Mouse (Mus musculus): ENCODE results near the gene Nol6. TPM values are rescaled to one million over a fixed set of nuclear protein-coding genes. Genes with fewer than 3 reads are reported as not detected.
"Not testable (repeated sequence)": the region's sequence is repeated elsewhere in the genome, so short reads cannot be mapped to it uniquely, and the experiment has no call there.

Gene Nol6
- polyA plus RNA-seq, 1 experiment from 2014 or later, result 32.9 TPM

DNA sequence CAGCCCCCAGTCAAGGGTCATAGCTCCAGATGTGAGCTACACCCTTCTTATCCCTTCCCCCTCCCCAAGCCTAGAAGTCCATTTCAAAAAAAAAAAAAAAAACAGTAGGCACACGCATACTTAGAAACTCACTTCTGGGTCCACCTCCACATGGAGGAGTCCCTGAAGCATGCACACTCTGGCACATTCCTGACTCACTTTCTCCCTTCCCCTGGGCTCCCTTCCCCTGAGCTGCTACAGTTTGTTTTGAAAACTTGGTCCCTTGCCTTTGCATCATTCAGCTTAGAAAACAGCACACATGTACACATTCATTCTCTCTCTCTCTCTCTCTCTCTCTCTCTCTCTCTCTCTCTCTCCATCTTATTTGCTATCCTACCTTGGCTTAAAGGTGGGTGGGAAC lies 31.3 kb downstream of the Nol6 start:
- Histone ChIP-seq H3K9ac (ENCODE audit: low read depth, low read length) (no peak overlapping the region), H3K27me3 (ENCODE audit: control insufficient read depth, insufficient read depth, low read length) (peaks cover 4% of the 10 kb centered on the region; the same call in 1 of the 2 replicates), H3K36me3 (ENCODE audit: control insufficient read depth, insufficient read depth, low read length) (no peaks in the 10 kb centered on the region), H3K4me2 (replicated peaks; ENCODE audit: low read depth, low read length) (no peak overlapping the region), H3K4me3 (ENCODE audit: low read length) (no peak overlapping the region), H3K4me1 (ENCODE audit: control insufficient read depth, insufficient read depth, low read length) (peaks cover 14% of the 10 kb centered on the region), H3K9me3 (ENCODE audit: control insufficient read depth, low read length) (no peaks in the 10 kb centered on the region), H3K27ac (ENCODE audit: low read depth, low read length) (no peak overlapping the region)
- ATAC-seq (ENCODE audit: low FRiP score, low TSS enrichment), result no peak
- 61% methylated on average over 1 of the region's 1 CpGs for WGBS

DNA sequence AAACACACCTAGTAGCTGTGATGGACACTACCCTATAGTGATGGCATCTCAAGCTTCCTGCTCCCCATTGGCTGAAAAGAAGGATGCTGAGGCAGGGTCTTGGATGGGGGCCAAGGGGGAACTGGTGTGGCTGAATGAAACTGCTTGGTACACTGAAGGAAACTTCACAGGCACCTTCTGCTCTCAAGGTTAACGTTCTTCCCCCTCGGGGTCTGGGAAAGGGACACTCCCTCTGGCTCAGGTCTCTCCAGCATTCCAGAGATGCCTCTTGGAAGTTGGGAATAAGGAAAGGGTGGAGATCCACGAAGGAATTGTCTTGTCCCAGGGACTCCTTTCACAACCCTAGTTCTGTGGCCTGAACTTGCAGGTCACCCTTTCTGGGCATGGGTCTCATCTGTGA lies 32.9 kb downstream of the Nol6 start:
- H3K9me3 ChIP-seq (ENCODE audit: control insufficient read depth, low read length), result no peaks in the 10 kb centered on the region

DNA sequence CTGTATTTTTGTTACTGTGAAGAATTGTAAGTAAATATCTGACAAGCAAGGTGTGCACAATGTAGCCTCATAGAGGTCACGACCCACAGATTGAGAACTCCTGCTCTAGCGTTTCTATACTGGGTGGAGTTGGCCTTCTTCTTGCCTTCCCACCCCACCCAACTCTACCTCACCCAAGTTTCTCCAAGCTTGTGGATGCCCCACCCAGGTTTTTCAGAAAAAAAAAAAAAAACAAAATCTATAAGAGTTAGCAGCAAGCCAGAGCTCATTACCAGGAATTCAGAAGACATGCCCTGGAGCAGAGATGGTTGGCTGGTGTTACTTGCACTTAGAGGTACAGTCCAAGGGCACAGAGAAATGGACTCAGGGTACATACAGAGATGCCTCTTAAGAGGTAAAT lies 34.5 kb downstream of the Nol6 start:
- no peak overlapping the region for H3K9ac ChIP-seq (ENCODE audit: low read depth, low read length)
- 70% methylated on average over 2 of the region's 2 CpGs for WGBS
- no peaks in the 10 kb centered on the region; the same call in 1 of the 2 replicates for H3K4me1 ChIP-seq (ENCODE audit: control insufficient read depth, insufficient read depth, low read length)
- ATAC-seq (ENCODE audit: low FRiP score, low TSS enrichment), result no peak
- H3K4me3 ChIP-seq (ENCODE audit: low read length), result no peak overlapping the region
- H3K4me2 ChIP-seq (replicated peaks; ENCODE audit: low read depth, low read length), result no peak overlapping the region
- no peaks in the 10 kb centered on the region for H3K9me3 ChIP-seq (ENCODE audit: control insufficient read depth, low read length)
- H3K36me3 ChIP-seq (ENCODE audit: control insufficient read depth, insufficient read depth, low read length), result no peaks in the 10 kb centered on the region
- no peak overlapping the region for H3K27ac ChIP-seq (ENCODE audit: low read depth, low read length)
- H3K27me3 ChIP-seq (ENCODE audit: control insufficient read depth, insufficient read depth, low read length), result no peaks in the 10 kb centered on the region

More for the DNA sequence above, 32.9 kb downstream of the Nol6 start:
- Histone ChIP-seq H3K4me1 (ENCODE audit: control insufficient read depth, insufficient read depth, low read length) (peaks cover 5% of the 10 kb centered on the region; the same call in 1 of the 2 replicates), H3K4me2 (replicated peaks; ENCODE audit: low read depth, low read length) (no peak overlapping the region), H3K36me3 (ENCODE audit: control insufficient read depth, insufficient read depth, low read length) (no peaks in the 10 kb centered on the region), H3K27ac (ENCODE audit: low read depth, low read length) (no peak overlapping the region), H3K27me3 (ENCODE audit: control insufficient read depth, insufficient read depth, low read length) (no peaks in the 10 kb centered on the region), H3K9ac (ENCODE audit: low read depth, low read length) (no peak overlapping the region), H3K4me3 (ENCODE audit: low read length) (no peak overlapping the region)
- ATAC-seq (ENCODE audit: low FRiP score, low TSS enrichment), result no peak
- 22% methylated on average over 3 of the region's 3 CpGs for WGBS

DNA sequence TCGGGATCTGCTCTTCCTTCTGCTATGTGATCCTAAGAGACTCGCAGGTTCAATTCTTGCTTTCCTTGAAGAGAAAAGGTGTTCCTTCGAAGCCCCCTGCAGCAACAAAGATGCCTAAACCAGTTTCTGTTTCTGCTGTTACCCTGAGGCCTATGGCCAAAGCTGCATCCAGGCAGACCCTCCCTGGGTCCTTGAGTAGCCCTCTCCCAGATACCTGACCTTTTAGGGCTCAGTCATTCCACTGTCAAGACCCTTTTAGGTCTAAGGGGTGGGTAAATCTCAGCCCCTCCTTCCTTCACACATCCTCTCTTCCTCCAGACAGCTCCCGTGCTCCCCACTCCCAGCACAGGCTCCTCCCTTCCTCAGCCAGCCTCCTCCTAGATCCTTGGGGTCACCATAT lies 35.1 kb downstream of the Nol6 start:
- Histone ChIP-seq H3K27ac (ENCODE audit: low read depth, low read length) (no peak overlapping the region), H3K9ac (ENCODE audit: low read depth, low read length) (no peak overlapping the region), H3K4me1 (ENCODE audit: control insufficient read depth, insufficient read depth, low read length) (no peaks in the 10 kb centered on the region; the same call in 1 of the 2 replicates), H3K4me2 (replicated peaks; ENCODE audit: low read depth, low read length) (no peak overlapping the region), H3K9me3 (ENCODE audit: control insufficient read depth, low read length) (no peaks in the 10 kb centered on the region), H3K27me3 (ENCODE audit: control insufficient read depth, insufficient read depth, low read length) (no peaks in the 10 kb centered on the region), H3K36me3 (ENCODE audit: control insufficient read depth, insufficient read depth, low read length) (no peaks in the 10 kb centered on the region), H3K4me3 (ENCODE audit: low read length) (no peak overlapping the region)
- ATAC-seq (ENCODE audit: low FRiP score, low TSS enrichment), result no peak
- 85% methylated on average over 4 of the region's 4 CpGs for WGBS

DNA sequence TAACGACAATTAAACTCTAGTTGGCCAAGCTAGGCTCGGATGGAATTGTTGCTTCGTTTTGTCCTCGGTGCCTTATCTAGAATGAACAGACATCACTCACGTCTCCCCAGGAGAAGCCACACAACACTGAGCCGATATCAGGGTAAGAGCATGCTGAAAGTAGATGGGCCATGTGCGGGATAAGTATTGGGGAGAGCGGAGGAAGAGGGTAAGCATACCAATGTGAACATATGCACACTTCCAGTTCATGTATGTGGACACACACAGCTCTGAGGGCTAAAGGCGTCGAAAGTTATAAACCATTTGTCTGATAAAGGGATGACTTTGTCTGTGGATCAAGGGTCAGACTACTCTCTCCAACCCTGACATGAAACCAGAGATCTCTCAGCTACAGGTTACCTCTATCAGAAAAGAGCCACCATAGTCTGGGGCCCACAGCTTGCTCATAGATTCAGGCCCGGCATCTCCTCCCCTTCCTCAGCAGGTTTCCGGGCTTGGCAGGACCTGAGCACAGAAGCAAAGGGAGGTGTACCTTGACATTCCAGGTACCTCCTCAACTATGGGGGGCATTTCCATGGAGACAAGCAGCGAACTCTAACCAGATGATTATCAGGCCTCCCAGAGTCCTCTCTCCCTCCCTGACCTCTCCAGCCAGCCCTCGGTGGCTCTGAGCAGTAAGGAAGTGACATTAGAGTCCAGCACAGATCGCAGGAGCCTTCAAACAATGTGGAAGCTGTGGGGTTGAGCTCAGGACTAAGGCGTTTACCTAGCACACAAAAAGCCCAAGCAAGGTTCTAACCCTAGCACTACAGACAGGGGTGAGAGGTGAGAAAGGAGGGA lies 36.6 kb downstream of the Nol6 start:
- Histone ChIP-seq H3K27me3 (ENCODE audit: control insufficient read depth, insufficient read depth, low read length) (no peaks in the 10 kb centered on the region), H3K4me1 (ENCODE audit: control insufficient read depth, insufficient read depth, low read length) (no peaks in the 10 kb centered on the region; the same call in 1 of the 2 replicates), H3K9ac (ENCODE audit: low read depth, low read length) (no peak overlapping the region), H3K4me3 (ENCODE audit: low read length) (no peak overlapping the region), H3K4me2 (replicated peaks; ENCODE audit: low read depth, low read length) (no peak overlapping the region), H3K36me3 (ENCODE audit: control insufficient read depth, insufficient read depth, low read length) (no peaks in the 10 kb centered on the region), H3K9me3 (ENCODE audit: control insufficient read depth, low read length) (no peaks in the 10 kb centered on the region), H3K27ac (ENCODE audit: low read depth, low read length) (no peak overlapping the region)
- WGBS, result 79% methylated on average over 16 of the region's 16 CpGs
- no peak; the same call in 1 of the 2 replicates for ATAC-seq (ENCODE audit: low FRiP score, low TSS enrichment)

DNA sequence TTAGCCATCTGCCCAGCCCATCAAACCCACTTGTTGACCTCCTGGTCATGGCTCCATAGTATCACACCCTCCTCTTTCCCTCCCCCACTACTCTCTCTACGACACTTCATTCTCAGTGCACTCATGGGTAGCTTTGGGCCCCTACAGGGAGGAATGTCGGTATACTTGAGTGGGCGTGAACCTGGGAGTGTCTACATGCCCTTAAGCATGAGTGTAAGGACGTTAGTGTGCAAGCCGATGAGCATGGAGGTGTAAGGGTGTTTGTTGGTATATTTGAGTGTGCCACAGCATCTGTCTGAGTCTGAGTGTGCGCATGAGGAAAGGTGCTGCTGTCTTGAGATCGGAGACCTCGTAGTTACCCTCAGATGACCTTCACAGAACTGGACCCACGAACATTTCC lies 37.3 kb downstream of the Nol6 start:
- H3K36me3 ChIP-seq (ENCODE audit: control insufficient read depth, insufficient read depth, low read length), result no peaks in the 10 kb centered on the region
- H3K4me3 ChIP-seq (ENCODE audit: low read length), result no peak overlapping the region
- H3K9ac ChIP-seq (ENCODE audit: low read depth, low read length), result no peak overlapping the region
- H3K27me3 ChIP-seq (ENCODE audit: control insufficient read depth, insufficient read depth, low read length), result no peaks in the 10 kb centered on the region
- no peaks in the 10 kb centered on the region for H3K9me3 ChIP-seq (ENCODE audit: control insufficient read depth, low read length)
- H3K27ac ChIP-seq (ENCODE audit: low read depth, low read length), result no peak overlapping the region
- ATAC-seq (ENCODE audit: low FRiP score, low TSS enrichment), result 0 out of 2 replicates have a peak, but pooled peaks have one; percentile 33
- H3K4me2 ChIP-seq (replicated peaks; ENCODE audit: low read depth, low read length), result no peak overlapping the region
- no peaks in the 10 kb centered on the region; the same call in 1 of the 2 replicates for H3K4me1 ChIP-seq (ENCODE audit: control insufficient read depth, insufficient read depth, low read length)
- WGBS, result 68% methylated on average over 9 of the region's 9 CpGs

DNA sequence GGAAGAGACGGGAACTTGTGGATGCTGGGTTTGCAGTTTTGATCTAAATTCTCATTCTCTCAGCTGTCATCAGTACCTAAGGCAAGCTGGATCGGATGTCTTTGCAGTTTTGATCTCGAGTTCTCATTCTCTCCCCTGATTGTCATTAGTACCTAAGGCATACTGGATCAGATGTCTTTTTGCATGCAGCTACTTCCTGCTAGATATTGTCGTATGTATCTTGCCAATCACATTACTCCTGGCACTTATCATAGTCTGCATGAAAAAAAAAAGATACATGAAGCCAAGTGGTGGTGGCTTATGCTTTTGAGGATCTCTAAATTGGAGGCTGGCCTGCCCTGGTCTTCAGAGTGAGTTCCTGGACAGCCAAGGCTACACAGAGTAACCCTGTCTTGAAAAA lies 39.4 kb downstream of the Nol6 start:
- Histone ChIP-seq H3K9me3 (ENCODE audit: control insufficient read depth, low read length) (peaks cover 4% of the 10 kb centered on the region; the same call in 1 of the 2 replicates), H3K36me3 (ENCODE audit: control insufficient read depth, insufficient read depth, low read length) (no peaks in the 10 kb centered on the region), H3K4me1 (ENCODE audit: control insufficient read depth, insufficient read depth, low read length) (no peaks in the 10 kb centered on the region), H3K4me2 (replicated peaks; ENCODE audit: low read depth, low read length) (no peak overlapping the region), H3K4me3 (ENCODE audit: low read length) (no peak overlapping the region), H3K27ac (ENCODE audit: low read depth, low read length) (no peak overlapping the region), H3K9ac (ENCODE audit: low read depth, low read length) (no peak overlapping the region), H3K27me3 (ENCODE audit: control insufficient read depth, insufficient read depth, low read length) (no peaks in the 10 kb centered on the region)
- ATAC-seq (ENCODE audit: low FRiP score, low TSS enrichment), result no peak
- 82% methylated on average over 4 of the region's 4 CpGs for WGBS

DNA sequence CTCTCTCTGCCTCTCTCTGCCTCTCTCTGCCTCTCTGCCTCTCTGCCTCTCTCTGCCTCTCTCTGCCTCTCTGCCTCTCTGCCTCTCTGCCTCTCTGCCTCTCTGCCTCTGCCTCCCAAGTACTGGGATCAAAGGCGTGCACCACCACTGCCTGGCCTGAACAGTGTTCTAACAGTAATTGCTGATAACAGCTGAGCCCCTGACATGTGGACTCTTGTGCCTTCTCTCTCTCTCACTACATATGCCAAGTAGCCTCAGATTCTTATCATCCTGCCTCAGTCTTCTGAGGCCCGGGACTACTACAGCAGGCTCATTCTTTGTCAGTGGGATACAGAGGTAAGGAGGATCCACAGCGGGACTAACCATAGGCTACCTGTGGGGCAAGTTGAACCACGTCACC lies 41.5 kb downstream of the Nol6 start:
- not testable (repeated sequence) for H3K27ac ChIP-seq (ENCODE audit: low read depth, low read length); ATAC-seq (ENCODE audit: low FRiP score, low TSS enrichment)

DNA sequence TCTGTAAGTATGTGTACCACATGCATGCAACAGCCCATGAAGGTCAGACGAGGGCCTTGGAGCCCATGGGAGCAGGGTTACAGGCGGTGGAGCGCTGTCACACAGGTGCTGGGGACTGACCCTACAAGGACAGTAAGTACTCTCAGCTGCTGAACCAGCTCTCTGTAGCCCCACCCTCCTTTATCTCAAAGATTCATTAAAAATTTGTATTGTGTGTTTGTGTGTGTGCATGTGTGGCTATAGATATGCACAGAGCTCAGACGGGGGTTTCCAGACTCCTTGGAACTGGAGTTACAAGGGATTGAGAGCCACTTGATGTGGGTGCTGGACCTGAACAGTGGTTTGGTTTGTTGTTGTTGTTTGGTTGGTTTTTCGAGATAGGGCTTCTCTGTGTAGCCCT lies 42.5 kb downstream of the Nol6 start:
- no peaks in the 10 kb centered on the region for H3K27me3 ChIP-seq (ENCODE audit: control insufficient read depth, insufficient read depth, low read length)
- WGBS, result 83% methylated on average over 5 of the region's 5 CpGs
- no peaks in the 10 kb centered on the region for H3K36me3 ChIP-seq (ENCODE audit: control insufficient read depth, insufficient read depth, low read length)
- ATAC-seq (ENCODE audit: low FRiP score, low TSS enrichment), result no peak
- H3K9me3 ChIP-seq (ENCODE audit: control insufficient read depth, low read length), result peaks cover 4% of the 10 kb centered on the region; the same call in 1 of the 2 replicates
- H3K27ac ChIP-seq (ENCODE audit: low read depth, low read length), result no peak overlapping the region
- no peak overlapping the region for H3K9ac ChIP-seq (ENCODE audit: low read depth, low read length)
- no peak overlapping the region for H3K4me3 ChIP-seq (ENCODE audit: low read length)
- H3K4me1 ChIP-seq (ENCODE audit: control insufficient read depth, insufficient read depth, low read length), result no peaks in the 10 kb centered on the region
- no peak overlapping the region for H3K4me2 ChIP-seq (replicated peaks; ENCODE audit: low read depth, low read length)

More for the DNA sequence above, 41.5 kb downstream of the Nol6 start:
- not testable (repeated sequence) for H3K9ac ChIP-seq (ENCODE audit: low read depth, low read length); H3K4me3 ChIP-seq (ENCODE audit: low read length); H3K27me3 ChIP-seq (ENCODE audit: control insufficient read depth, insufficient read depth, low read length); H3K4me2 ChIP-seq (replicated peaks; ENCODE audit: low read depth, low read length); H3K4me1 ChIP-seq (ENCODE audit: control insufficient read depth, insufficient read depth, low read length); H3K36me3 ChIP-seq (ENCODE audit: control insufficient read depth, insufficient read depth, low read length); H3K9me3 ChIP-seq (ENCODE audit: control insufficient read depth, low read length)
- WGBS, result 68% methylated on average over 4 of the region's 4 CpGs
